Mouse (Mus musculus): ENCODE data around the gene Nup85. TPM values are rescaled to one million over a fixed set of nuclear protein-coding genes. Genes with fewer than 3 reads are reported as not detected.

The Nup85 gene
- polyA plus RNA-seq, 1 experiment from 2014 or later = 94.4 TPM

GRCm38 (mm10) chr11:115632862-115633261, 68.6 kb downstream of the Nup85 start:
- 52% methylated on average over 10 of the region's 10 CpGs for WGBS (ENCODE audit: insufficient replicate concordance)
- no peak overlapping the region for H3K4me2 ChIP-seq (ENCODE audit: low read depth, low read length)
- ATAC-seq (ENCODE audit: low read depth) = no peak
- peaks cover 4% of the 10 kb centered on the region; the same call in 1 of the 2 replicates for H3K4me1 ChIP-seq (ENCODE audit: control insufficient read depth, low read depth, low read length)
- no peaks in the 10 kb centered on the region for H3K9me3 ChIP-seq (replicated peaks; ENCODE audit: control insufficient read depth, low read length)
- no peaks in the 10 kb centered on the region for H3K36me3 ChIP-seq (ENCODE audit: control insufficient read depth, insufficient read depth)
- no peak overlapping the region for H3K4me3 ChIP-seq (ENCODE audit: low read depth, low read length)
- H3K27ac ChIP-seq (ENCODE audit: low read length) = no peak overlapping the region
- H3K9ac ChIP-seq (ENCODE audit: low read depth, low read length) = no peak overlapping the region
- no peaks in the 10 kb centered on the region for H3K27me3 ChIP-seq (ENCODE audit: control insufficient read depth, insufficient read depth, low read depth, low read length)

Other genes starting within 250 kb of the Nup85 start
- 0.09 and 0.13 TPM in 2 replicates for gene Ush1g, start 242.4 kb upstream of the Nup85 start, polyA plus RNA-seq (2015; fragmentation: Nextera tagmentation; extraction: Ambion mirVana)
- gene Otop3, start 229.7 kb upstream of the Nup85 start, polyA plus RNA-seq (2015; fragmentation: Nextera tagmentation; extraction: Ambion mirVana) = 0.11 TPM in 1 of 2 replicates, not detected in the other
- 1.3 and 1.9 TPM in 2 replicates for gene Hid1, start 196.7 kb upstream of the Nup85 start, polyA plus RNA-seq (2015; fragmentation: Nextera tagmentation; extraction: Ambion mirVana)
- 0.95 and 1.3 TPM in 2 replicates for gene Cdr2l, start 182.5 kb upstream of the Nup85 start, polyA plus RNA-seq (2015; fragmentation: Nextera tagmentation; extraction: Ambion mirVana)
- 68.8 and 71.7 TPM in 2 replicates for gene Mrpl58, start 160.7 kb upstream of the Nup85 start, polyA plus RNA-seq (2015; fragmentation: Nextera tagmentation; extraction: Ambion mirVana)
- 482 and 528 TPM in 2 replicates for gene Atp5h, start 144.5 kb upstream of the Nup85 start, polyA plus RNA-seq (2015; fragmentation: Nextera tagmentation; extraction: Ambion mirVana)
- 0.70 and 1.0 TPM in 2 replicates for gene Kctd2, start 144.3 kb upstream of the Nup85 start, polyA plus RNA-seq (2015; fragmentation: Nextera tagmentation; extraction: Ambion mirVana)
- 0.84 and 1.1 TPM in 2 replicates for gene Trim80, start 123.9 kb upstream of the Nup85 start, polyA plus RNA-seq (2015; fragmentation: Nextera tagmentation; extraction: Ambion mirVana)
- 0.21 and 0.51 TPM in 2 replicates for gene Slc16a5, start 102.0 kb upstream of the Nup85 start, polyA plus RNA-seq (2015; fragmentation: Nextera tagmentation; extraction: Ambion mirVana)
- 3.7 TPM in 2 replicates for gene Armc7, start 88.8 kb upstream of the Nup85 start, polyA plus RNA-seq (2015; fragmentation: Nextera tagmentation; extraction: Ambion mirVana)
- 32.0 and 36.3 TPM in 2 replicates for gene Nt5c, start 72.6 kb upstream of the Nup85 start, polyA plus RNA-seq (2015; fragmentation: Nextera tagmentation; extraction: Ambion mirVana)
- 190 and 209 TPM in 2 replicates for gene Jpt1, start 50.0 kb upstream of the Nup85 start, polyA plus RNA-seq (2015; fragmentation: Nextera tagmentation; extraction: Ambion mirVana)
- gene Sumo2, start 28.2 kb upstream of the Nup85 start, polyA plus RNA-seq (2015; fragmentation: Nextera tagmentation; extraction: Ambion mirVana) = 270 and 312 TPM in 2 replicates
- 47.6 and 49.5 TPM in 2 replicates for gene Mrps7, start 39.5 kb downstream of the Nup85 start, polyA plus RNA-seq (2015; fragmentation: Nextera tagmentation; extraction: Ambion mirVana)
- gene Gga3, start 39.6 kb downstream of the Nup85 start, polyA plus RNA-seq (2015; fragmentation: Nextera tagmentation; extraction: Ambion mirVana) = 7.9 TPM in 2 replicates
- gene Mif4gd, start 48.5 kb downstream of the Nup85 start, polyA plus RNA-seq (2015; fragmentation: Nextera tagmentation; extraction: Ambion mirVana) = 28.4 and 28.6 TPM in 2 replicates
- gene Slc25a19, start 63.9 kb downstream of the Nup85 start, polyA plus RNA-seq (2015; fragmentation: Nextera tagmentation; extraction: Ambion mirVana) = 8.7 and 8.8 TPM in 2 replicates
- 49.1 and 53.1 TPM in 2 replicates for gene Grb2, start 144.2 kb downstream of the Nup85 start, polyA plus RNA-seq (2015; fragmentation: Nextera tagmentation; extraction: Ambion mirVana)
- 8.9 and 10.4 TPM in 2 replicates for gene Tmem94, start 201.0 kb downstream of the Nup85 start, polyA plus RNA-seq (2015; fragmentation: Nextera tagmentation; extraction: Ambion mirVana)
- gene Caskin2, start 249.2 kb downstream of the Nup85 start, polyA plus RNA-seq (2015; fragmentation: Nextera tagmentation; extraction: Ambion mirVana) = 5.1 and 6.1 TPM in 2 replicates

All from liver, embryonic 16.5 days (tissue).